Mouse (Mus musculus): ENCODE data around the gene Ublcp1.
"Not testable (repeated sequence)": the region's sequence is repeated elsewhere in the genome, so short reads cannot be mapped to it uniquely, and the experiment has no call there.

Gene Ublcp1

GRCm38 (mm10) chr11:44494643-44495323 lies 24.5 kb upstream of the Ublcp1 start:
- no peak for DNase-seq (ENCODE audit: low read depth, low spot score)

- DNase-seq (ENCODE audit: low read depth, low spot score), result no peak
These were observed 18.8 kb upstream of the Ublcp1 start for GRCm38 (mm10) chr11:44489117-44489516.

- no peak for DNase-seq (ENCODE audit: low read depth, low spot score)
These were observed 14.9 kb upstream of the Ublcp1 start for GRCm38 (mm10) chr11:44485089-44485736.

GRCm38 (mm10) chr11:44480246-44480645 lies 9.9 kb upstream of the Ublcp1 start:
- DNase-seq (ENCODE audit: low read depth, low spot score), result no peak

GRCm38 (mm10) chr11:44478382-44478781 lies 8.1 kb upstream of the Ublcp1 start:
- DNase-seq (ENCODE audit: low read depth, low spot score), result no peak

GRCm38 (mm10) chr11:44476445-44476844 lies 6.1 kb upstream of the Ublcp1 start:
- DNase-seq (ENCODE audit: low read depth, low spot score), result no peak

- DNase-seq (ENCODE audit: low read depth, low spot score), result no peak
These were observed 5.2 kb upstream of the Ublcp1 start for GRCm38 (mm10) chr11:44475467-44475866.

- peak; percentile 17 for DNase-seq (ENCODE audit: low read depth, low spot score)
These were observed 1.2 kb upstream of the Ublcp1 start for GRCm38 (mm10) chr11:44471337-44471995.

- peak; percentile 31 for DNase-seq (ENCODE audit: low read depth, low spot score)
These were observed 459 bp downstream of the Ublcp1 start for GRCm38 (mm10) chr11:44469646-44470431.

GRCm38 (mm10) chr11:44468306-44468790 lies 1.9 kb downstream of the Ublcp1 start:
- no peak for DNase-seq (ENCODE audit: low read depth, low spot score)

GRCm38 (mm10) chr11:44466949-44467442 lies 3.3 kb downstream of the Ublcp1 start:
- DNase-seq (ENCODE audit: low read depth, low spot score), result no peak

GRCm38 (mm10) chr11:44461493-44461892 lies 8.8 kb downstream of the Ublcp1 start:
- no peak for DNase-seq (ENCODE audit: low read depth, low spot score)

GRCm38 (mm10) chr11:44453423-44453822 lies 16.9 kb downstream of the Ublcp1 start:
- peak; percentile 70 for DNase-seq (ENCODE audit: low read depth, low spot score)

- DNase-seq (ENCODE audit: low read depth, low spot score), result not testable (repeated sequence)
These were observed 18.3 kb downstream of the Ublcp1 start for GRCm38 (mm10) chr11:44452016-44452415.

GRCm38 (mm10) chr11:44451046-44451445 lies 19.3 kb downstream of the Ublcp1 start:
- no peak for DNase-seq (ENCODE audit: low read depth, low spot score)

- DNase-seq (ENCODE audit: low read depth, low spot score), result no peak
These were observed 32.5 kb downstream of the Ublcp1 start for GRCm38 (mm10) chr11:44437786-44438185.

GRCm38 (mm10) chr11:44430036-44430435 lies 40.3 kb downstream of the Ublcp1 start:
- DNase-seq (ENCODE audit: low read depth, low spot score), result no peak

- DNase-seq (ENCODE audit: low read depth, low spot score), result no peak
These were observed 42.3 kb downstream of the Ublcp1 start for GRCm38 (mm10) chr11:44427951-44428350.

- DNase-seq (ENCODE audit: low read depth, low spot score), result no peak
These were observed 44.7 kb downstream of the Ublcp1 start for GRCm38 (mm10) chr11:44425626-44426025.

GRCm38 (mm10) chr11:44425006-44425405 lies 45.3 kb downstream of the Ublcp1 start:
- no peak for DNase-seq (ENCODE audit: low read depth, low spot score)

- DNase-seq (ENCODE audit: low read depth, low spot score), result no peak
These were observed 46.3 kb downstream of the Ublcp1 start for GRCm38 (mm10) chr11:44423955-44424354.

- no peak for DNase-seq (ENCODE audit: low read depth, low spot score)
These were observed 47.0 kb downstream of the Ublcp1 start for GRCm38 (mm10) chr11:44423261-44423660.
